Mouse (Mus musculus): Measurements from ENCODE around the gene Tnfaip3.

DNA sequence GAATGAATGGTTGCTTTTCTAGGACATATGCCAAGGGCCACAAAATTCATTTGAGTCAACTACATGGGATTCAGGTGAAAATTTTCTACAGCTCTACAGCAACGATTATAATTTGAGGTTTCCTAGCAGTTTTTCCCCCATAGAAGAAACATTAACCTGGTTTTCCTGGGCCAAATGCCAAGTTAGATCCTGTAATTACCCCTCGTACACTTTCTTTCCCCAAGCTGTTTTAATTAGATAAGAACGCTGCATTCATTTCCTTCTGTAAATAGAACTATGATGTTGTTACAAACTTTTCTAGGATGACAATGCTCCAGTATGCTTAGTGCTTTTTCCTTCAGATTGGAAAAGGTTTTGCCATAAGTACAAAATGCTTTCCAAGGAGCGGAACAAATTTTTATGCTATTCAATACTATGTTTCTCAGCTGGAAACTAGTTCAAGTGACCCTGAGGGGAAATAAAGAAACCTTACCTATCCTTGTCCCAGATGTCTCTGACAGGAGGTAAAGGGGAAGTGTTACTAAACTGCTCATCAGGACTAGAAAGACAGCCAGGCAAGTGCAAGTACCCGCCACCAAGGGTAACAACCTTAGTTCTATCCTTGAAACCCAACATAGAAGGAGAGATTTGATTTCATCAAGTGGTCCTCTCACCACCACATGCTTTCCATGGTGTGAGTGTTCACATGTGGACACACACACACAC, 8.3 kb upstream of the Tnfaip3 start:
- TF ChIP-seq CTCF (IDR thresholded peaks at IDR 0.05; ENCODE audit: borderline replicate concordance, extremely low read depth, insufficient read depth, insufficient read length): no peak
- no peak for TF ChIP-seq POLR2A (IDR thresholded peaks at IDR 0.05; ENCODE audit: borderline replicate concordance, extremely low read depth, insufficient read depth, insufficient read length, poor library complexity, severe bottlenecking)

Data from brain, embryonic 14.5 days (tissue).